Mouse (Mus musculus): ENCODE measurements around the gene Cep19. TPM values are rescaled to one million over a fixed set of nuclear protein-coding genes. Genes with fewer than 3 reads are reported as not detected.

Cep19 gene
- polyA plus RNA-seq, 1 experiment from 2014 or later, result 27.0 TPM

DNA sequence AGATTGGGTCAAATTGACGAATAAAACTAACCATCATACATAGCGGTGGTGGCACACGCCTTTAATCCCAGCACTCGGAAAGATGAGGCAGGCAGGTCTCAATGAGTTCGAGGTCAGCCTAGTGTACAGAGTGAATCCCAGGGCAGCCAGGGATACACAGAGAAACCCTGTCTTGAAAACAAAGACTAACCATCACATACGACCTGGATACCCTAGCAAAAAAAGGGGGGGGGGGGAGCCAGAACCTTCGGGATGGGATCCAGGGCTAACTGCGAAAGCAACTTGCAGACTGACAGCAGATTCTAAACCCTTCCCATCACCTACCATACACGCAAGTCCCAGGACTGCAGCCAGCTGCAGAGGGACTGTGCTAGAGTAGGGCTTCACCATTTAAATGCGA is 14.8 kb downstream of the Cep19 start:
- Histone ChIP-seq H3K27ac (ENCODE audit: low read length) (no peak overlapping the region; the same call in 1 of the 2 replicates), H3K4me3 (replicated peaks; ENCODE audit: low read length) (no peak overlapping the region), H3K9me3 (replicated peaks; ENCODE audit: control insufficient read depth, low read length) (no peaks in the 10 kb centered on the region), H3K36me3 (ENCODE audit: control insufficient read depth, insufficient read depth, low read length) (no peaks in the 10 kb centered on the region), H3K4me1 (ENCODE audit: control insufficient read depth, insufficient read depth, low read length) (no peaks in the 10 kb centered on the region; the same call in 1 of the 2 replicates), H3K27me3 (ENCODE audit: control insufficient read depth, insufficient read depth, low read length) (no peaks in the 10 kb centered on the region), H3K4me2 (ENCODE audit: low read depth, low read length) (no peak overlapping the region), H3K9ac (ENCODE audit: low read length) (no peak overlapping the region)
- WGBS, result 86% methylated on average over 10 of the region's 10 CpGs
- ATAC-seq (ENCODE audit: insufficient read depth, low FRiP score), result no peak

GRCm38 (mm10) chr16:32114968-32115695 is 15.5 kb downstream of the Cep19 start:
- WGBS, result 16% methylated on average over 15 of the region's 15 CpGs
- no peak overlapping the region for H3K4me3 ChIP-seq (replicated peaks; ENCODE audit: low read length)
- no peak overlapping the region for H3K27ac ChIP-seq (ENCODE audit: low read length)
- H3K36me3 ChIP-seq (ENCODE audit: control insufficient read depth, insufficient read depth, low read length), result no peaks in the 10 kb centered on the region
- no peaks in the 10 kb centered on the region for H3K27me3 ChIP-seq (ENCODE audit: control insufficient read depth, insufficient read depth, low read length)
- H3K9me3 ChIP-seq (replicated peaks; ENCODE audit: control insufficient read depth, low read length), result no peaks in the 10 kb centered on the region
- peak overlapping the region; percentile 23; the same call in 1 of the 2 replicates for H3K4me2 ChIP-seq (ENCODE audit: low read depth, low read length)
- H3K4me1 ChIP-seq (ENCODE audit: control insufficient read depth, insufficient read depth, low read length), result no peaks in the 10 kb centered on the region; the same call in 1 of the 2 replicates
- H3K9ac ChIP-seq (ENCODE audit: low read length), result 0 out of 2 replicates have a peak overlapping the region, but pooled peaks have one; percentile 16
- peak; percentile 65; the same call in 1 of the 2 replicates for ATAC-seq (ENCODE audit: insufficient read depth, low FRiP score)

DNA sequence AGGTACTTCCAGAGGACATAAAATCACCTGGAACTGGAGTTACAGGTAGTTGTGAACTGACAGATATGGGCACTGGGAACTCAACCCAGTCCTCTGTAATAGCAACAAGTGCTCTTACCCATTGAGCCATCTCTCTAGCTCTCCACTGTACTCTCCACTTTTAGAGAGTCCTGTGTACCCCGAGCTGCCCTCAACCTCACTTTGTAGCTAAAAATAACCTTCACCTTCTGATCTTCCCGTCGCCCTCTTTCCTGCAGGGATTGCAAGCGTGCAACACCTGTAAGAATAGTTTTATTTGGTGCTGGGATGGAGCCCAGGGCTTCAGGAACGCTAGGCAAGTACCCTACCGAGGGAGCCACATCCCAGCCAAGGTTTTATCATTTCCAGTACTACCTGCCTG is 16.2 kb downstream of the Cep19 start:
- Histone ChIP-seq H3K4me2 (ENCODE audit: low read depth, low read length) (no peak overlapping the region), H3K27me3 (ENCODE audit: control insufficient read depth, insufficient read depth, low read length) (no peaks in the 10 kb centered on the region), H3K4me1 (ENCODE audit: control insufficient read depth, insufficient read depth, low read length) (no peaks in the 10 kb centered on the region; the same call in 1 of the 2 replicates), H3K9me3 (replicated peaks; ENCODE audit: control insufficient read depth, low read length) (no peaks in the 10 kb centered on the region), H3K36me3 (ENCODE audit: control insufficient read depth, insufficient read depth, low read length) (no peaks in the 10 kb centered on the region), H3K4me3 (replicated peaks; ENCODE audit: low read length) (no peak overlapping the region), H3K9ac (ENCODE audit: low read length) (no peak overlapping the region), H3K27ac (ENCODE audit: low read length) (no peak overlapping the region)
- ATAC-seq (ENCODE audit: insufficient read depth, low FRiP score), result no peak
- WGBS, result 39% methylated on average over 6 of the region's 6 CpGs

DNA sequence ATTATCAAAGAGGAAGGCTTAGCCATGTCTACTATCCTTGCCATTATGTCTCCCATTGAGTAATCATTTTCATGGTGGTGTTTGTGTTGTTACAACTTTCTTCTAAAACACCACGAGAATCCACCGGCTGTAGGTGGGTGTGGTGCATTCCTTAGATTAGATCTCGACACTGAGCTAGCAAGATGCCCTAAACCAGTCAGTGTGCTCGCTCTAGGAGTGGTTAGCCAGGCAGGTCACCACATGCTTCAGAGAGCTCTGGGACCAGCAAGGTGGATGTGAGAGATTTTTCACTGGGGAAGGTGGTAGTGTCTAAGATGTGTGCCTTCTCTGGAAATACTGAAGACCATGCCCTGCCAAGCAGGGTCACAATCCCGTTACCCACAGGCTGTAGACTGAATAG is 16.6 kb downstream of the Cep19 start:
- no peaks in the 10 kb centered on the region for H3K27me3 ChIP-seq (ENCODE audit: control insufficient read depth, insufficient read depth, low read length)
- ATAC-seq (ENCODE audit: insufficient read depth, low FRiP score), result no peak
- H3K36me3 ChIP-seq (ENCODE audit: control insufficient read depth, insufficient read depth, low read length), result no peaks in the 10 kb centered on the region
- H3K4me1 ChIP-seq (ENCODE audit: control insufficient read depth, insufficient read depth, low read length), result no peaks in the 10 kb centered on the region; the same call in 1 of the 2 replicates
- H3K9ac ChIP-seq (ENCODE audit: low read length), result no peak overlapping the region
- no peak overlapping the region for H3K4me2 ChIP-seq (ENCODE audit: low read depth, low read length)
- H3K4me3 ChIP-seq (replicated peaks; ENCODE audit: low read length), result no peak overlapping the region
- no peaks in the 10 kb centered on the region for H3K9me3 ChIP-seq (replicated peaks; ENCODE audit: control insufficient read depth, low read length)
- WGBS, result 24% methylated on average over 5 of the region's 5 CpGs
- H3K27ac ChIP-seq (ENCODE audit: low read length), result no peak overlapping the region

DNA sequence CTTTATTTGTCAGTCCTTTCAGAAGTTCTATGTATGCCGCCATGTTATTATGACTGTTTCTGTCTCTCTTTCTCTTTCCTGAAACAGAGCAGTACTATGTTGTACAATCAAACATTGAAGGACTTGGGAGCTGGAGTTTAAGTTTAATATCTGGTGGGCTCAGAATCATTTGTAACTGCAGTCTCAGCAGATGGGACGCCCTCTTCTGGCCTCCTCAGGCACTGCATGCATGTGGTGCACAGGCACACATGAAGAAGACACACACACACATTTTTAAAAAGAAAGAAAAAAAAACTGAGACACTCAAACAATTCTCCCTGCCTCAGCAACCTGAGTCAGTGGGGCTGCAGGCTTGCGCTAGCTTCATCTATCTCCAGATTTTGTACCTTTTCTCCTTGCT is 20.9 kb downstream of the Cep19 start:
- H3K4me3 ChIP-seq (replicated peaks; ENCODE audit: low read length), result no peak overlapping the region

DNA sequence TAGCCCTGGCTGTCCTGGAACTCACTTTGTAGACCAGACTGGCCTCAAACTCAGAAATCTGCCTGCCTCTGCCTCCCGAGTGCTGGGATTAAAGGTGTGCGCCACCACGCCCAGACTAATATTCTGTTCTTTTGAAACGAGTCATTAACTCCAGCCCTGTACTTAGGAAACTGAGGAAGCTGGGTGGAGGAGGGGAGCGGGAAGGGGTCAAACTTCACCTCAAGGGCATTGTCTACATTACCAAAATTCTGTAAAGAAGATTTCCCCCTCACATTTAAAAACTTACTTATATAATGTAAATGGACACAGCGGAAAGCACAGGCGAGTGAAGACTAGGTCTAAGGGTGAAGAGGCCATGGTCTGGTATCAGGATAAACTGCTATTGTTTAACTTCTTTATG is 24.4 kb downstream of the Cep19 start:
- Histone ChIP-seq H3K9me3 (replicated peaks; ENCODE audit: control insufficient read depth, low read length) (no peaks in the 10 kb centered on the region), H3K4me1 (ENCODE audit: control insufficient read depth, insufficient read depth, low read length) (no peaks in the 10 kb centered on the region), H3K4me3 (replicated peaks; ENCODE audit: low read length) (no peak overlapping the region), H3K36me3 (ENCODE audit: control insufficient read depth, insufficient read depth, low read length) (no peaks in the 10 kb centered on the region), H3K27me3 (ENCODE audit: control insufficient read depth, insufficient read depth, low read length) (no peaks in the 10 kb centered on the region), H3K9ac (ENCODE audit: low read length) (no peak overlapping the region), H3K27ac (ENCODE audit: low read length) (no peak overlapping the region), H3K4me2 (ENCODE audit: low read depth, low read length) (no peak overlapping the region)
- WGBS, result 83% methylated on average over 7 of the region's 7 CpGs
- ATAC-seq (ENCODE audit: insufficient read depth, low FRiP score), result no peak

More for the DNA sequence above, 20.9 kb downstream of the Cep19 start:
- Histone ChIP-seq H3K36me3 (ENCODE audit: control insufficient read depth, insufficient read depth, low read length) (no peaks in the 10 kb centered on the region), H3K27ac (ENCODE audit: low read length) (no peak overlapping the region), H3K4me2 (ENCODE audit: low read depth, low read length) (no peak overlapping the region), H3K27me3 (ENCODE audit: control insufficient read depth, insufficient read depth, low read length) (no peaks in the 10 kb centered on the region), H3K4me1 (ENCODE audit: control insufficient read depth, insufficient read depth, low read length) (no peaks in the 10 kb centered on the region; the same call in 1 of the 2 replicates), H3K9me3 (replicated peaks; ENCODE audit: control insufficient read depth, low read length) (no peaks in the 10 kb centered on the region), H3K9ac (ENCODE audit: low read length) (no peak overlapping the region)
- 79% methylated on average over 3 of the region's 3 CpGs for WGBS
- no peak for ATAC-seq (ENCODE audit: insufficient read depth, low FRiP score)

DNA sequence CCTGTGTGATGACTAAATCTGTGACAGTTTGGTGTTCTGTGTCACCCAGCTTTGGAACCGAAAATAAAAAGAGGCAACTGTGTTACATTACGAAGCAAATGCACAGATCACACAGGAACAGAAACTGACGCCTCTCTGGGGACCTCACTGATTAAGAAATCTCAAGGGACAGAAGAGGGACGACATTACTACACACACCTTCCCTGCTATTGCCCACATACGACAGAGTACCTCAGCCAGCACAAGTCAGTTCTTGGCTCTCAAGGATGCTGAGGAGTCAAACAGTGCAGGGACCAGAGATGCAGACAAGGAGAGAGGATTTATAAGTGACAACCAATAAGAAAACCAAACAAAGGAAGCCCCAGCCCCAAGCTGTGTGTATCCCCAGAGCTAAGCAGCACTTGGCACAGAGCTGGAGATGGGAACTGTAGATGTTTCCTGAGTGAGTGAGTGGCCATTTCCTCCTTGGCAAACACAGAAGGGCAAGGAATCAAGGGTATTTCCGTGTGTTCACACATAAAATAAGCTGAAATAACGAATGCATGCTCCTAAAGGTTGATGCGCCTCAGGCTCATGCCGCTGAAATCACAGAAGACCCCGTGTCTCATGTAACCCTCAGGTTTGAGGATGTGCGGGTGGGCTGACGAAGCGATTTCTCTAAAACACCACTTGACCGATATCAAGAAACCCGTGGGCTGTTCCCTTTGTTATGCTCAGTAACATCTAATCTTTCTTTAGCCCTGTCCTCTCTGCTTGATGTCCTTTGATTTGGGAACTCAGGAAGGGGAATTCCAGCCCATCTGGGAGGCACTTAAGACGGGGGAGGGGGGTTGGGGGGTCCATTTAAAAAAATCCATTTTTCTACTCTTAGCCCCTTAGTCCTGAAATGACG is 25.1 kb downstream of the Cep19 start:
- ATAC-seq (ENCODE audit: insufficient read depth, low FRiP score), result no peak
- no peaks in the 10 kb centered on the region for H3K27me3 ChIP-seq (ENCODE audit: control insufficient read depth, insufficient read depth, low read length)
- no peaks in the 10 kb centered on the region for H3K4me1 ChIP-seq (ENCODE audit: control insufficient read depth, insufficient read depth, low read length)
- H3K36me3 ChIP-seq (ENCODE audit: control insufficient read depth, insufficient read depth, low read length), result no peaks in the 10 kb centered on the region
- H3K9me3 ChIP-seq (replicated peaks; ENCODE audit: control insufficient read depth, low read length), result no peaks in the 10 kb centered on the region
- 62% methylated on average over 17 of the region's 17 CpGs for WGBS
- peak overlapping the region; percentile 1; the same call in 1 of the 2 replicates for H3K27ac ChIP-seq (ENCODE audit: low read length)
- no peak overlapping the region for H3K4me3 ChIP-seq (replicated peaks; ENCODE audit: low read length)
- no peak overlapping the region for H3K4me2 ChIP-seq (ENCODE audit: low read depth, low read length)
- no peak overlapping the region for H3K9ac ChIP-seq (ENCODE audit: low read length)

GRCm38 (mm10) chr16:32125364-32125763 is 25.8 kb downstream of the Cep19 start:
- no peaks in the 10 kb centered on the region for H3K36me3 ChIP-seq (ENCODE audit: control insufficient read depth, insufficient read depth, low read length)
- H3K9me3 ChIP-seq (replicated peaks; ENCODE audit: control insufficient read depth, low read length), result no peaks in the 10 kb centered on the region
- ATAC-seq (ENCODE audit: insufficient read depth, low FRiP score), result no peak
- H3K4me1 ChIP-seq (ENCODE audit: control insufficient read depth, insufficient read depth, low read length), result no peaks in the 10 kb centered on the region
- H3K27ac ChIP-seq (ENCODE audit: low read length), result 0 out of 2 replicates have a peak overlapping the region, but pooled peaks have one; percentile 18
- no peaks in the 10 kb centered on the region for H3K27me3 ChIP-seq (ENCODE audit: control insufficient read depth, insufficient read depth, low read length)
- H3K4me3 ChIP-seq (replicated peaks; ENCODE audit: low read length), result no peak overlapping the region
- H3K4me2 ChIP-seq (ENCODE audit: low read depth, low read length), result no peak overlapping the region
- H3K9ac ChIP-seq (ENCODE audit: low read length), result no peak overlapping the region
- WGBS, result 81% methylated on average over 3 of the region's 3 CpGs

GRCm38 (mm10) chr16:32127046-32127445 is 27.4 kb downstream of the Cep19 start:
- ATAC-seq (ENCODE audit: insufficient read depth, low FRiP score), result no peak
- Histone ChIP-seq H3K27me3 (ENCODE audit: control insufficient read depth, insufficient read depth, low read length) (no peaks in the 10 kb centered on the region), H3K4me1 (ENCODE audit: control insufficient read depth, insufficient read depth, low read length) (no peaks in the 10 kb centered on the region), H3K4me3 (replicated peaks; ENCODE audit: low read length) (no peak overlapping the region), H3K9me3 (replicated peaks; ENCODE audit: control insufficient read depth, low read length) (no peaks in the 10 kb centered on the region), H3K27ac (ENCODE audit: low read length) (peak overlapping the region; percentile 43; the same call in 1 of the 2 replicates), H3K9ac (ENCODE audit: low read length) (no peak overlapping the region), H3K36me3 (ENCODE audit: control insufficient read depth, insufficient read depth, low read length) (no peaks in the 10 kb centered on the region), H3K4me2 (ENCODE audit: low read depth, low read length) (no peak overlapping the region)
- WGBS, result 77% methylated on average over 4 of the region's 4 CpGs
